Mouse (Mus musculus) CH12.LX (cell line): ENCODE measurements around the gene Mettl6. TPM values are rescaled to one million over a fixed set of nuclear protein-coding genes. Genes with fewer than 3 reads are reported as not detected.
"Not testable (repeated sequence)": the region's sequence is repeated elsewhere in the genome, so short reads cannot be mapped to it uniquely, and the experiment has no call there.

Source experiments
- DNase-seq: peaks from one replicate; pipeline ENCODE4 v3.0.0-alpha.2; 2013; ENCODE audit errors: extremely low read depth
- H3K27ac ChIP-seq: 2 replicates; pipeline ENCODE4 v1.5.1; 2012; ENCODE audit warnings: low read depth, mild to moderate bottlenecking, control low read depth, moderate library complexity; ENCODE audit not compliant: insufficient read depth
- H3K27me3 ChIP-seq: replicated peaks from 2 replicates; pipeline ENCODE3; 2012; ENCODE audit warnings: inconsistent platforms
- H3K36me3 ChIP-seq, 2 experiments: replicated peaks in 1 of 2; 2 replicates each; pipeline versions ENCODE3 to v1.6.1; 2012; ENCODE audit warnings: inconsistent platforms in 1 of 2, low read length in 1 of 2, mild to moderate bottlenecking in 1 of 2, mixed read lengths in 1 of 2, moderate library complexity in 1 of 2; ENCODE audit not compliant: control insufficient read depth in 1 of 2, insufficient read depth in 1 of 2
- H3K4me1 ChIP-seq, 2 experiments: 2 replicates each; pipeline ENCODE4 v1.6.1; 2012; ENCODE audit warnings: inconsistent platforms in 1 of 2, moderate library complexity in 1 of 2; ENCODE audit not compliant: insufficient read depth in 2 of 2, control insufficient read depth in 1 of 2
- H3K4me2 ChIP-seq: 2 replicates; pipeline ENCODE4 v1.6.1; 2012; ENCODE audit warnings: low read depth, mild to moderate bottlenecking, control low read depth; ENCODE audit not compliant: poor library complexity, insufficient read depth, severe bottlenecking
- H3K4me3 ChIP-seq, 3 experiments: fragments of 150-350 bp in 1 of 3; sonication (generic) in 1 of 3; replicated peaks in 1 of 3; 2 replicates each; pipeline versions ENCODE3 to v1.5.1; 2011 to 2012; ENCODE audit warnings: low read depth in 2 of 3, low read length in 2 of 3, mild to moderate bottlenecking in 2 of 3, moderate library complexity in 2 of 3, control low read depth in 1 of 3, improper control_type of control experiment in 1 of 3, inconsistent platforms in 1 of 3, mixed read lengths in 1 of 3; ENCODE audit not compliant: poor library complexity in 1 of 3
- H3K79me2 ChIP-seq: replicated peaks from 2 replicates; pipeline ENCODE4 v1.6.1; 2012; ENCODE audit warnings: mild to moderate bottlenecking, moderate library complexity; ENCODE audit not compliant: control insufficient read depth, poor library complexity, insufficient read depth, severe bottlenecking; ENCODE audit errors: extremely low read depth
- H3K9ac ChIP-seq: 2 replicates; pipeline ENCODE4 v1.6.1; 2012; ENCODE audit warnings: low read depth, mild to moderate bottlenecking, control low read depth, moderate library complexity; ENCODE audit not compliant: insufficient read depth
- H3K9me3 ChIP-seq: replicated peaks from 2 replicates; pipeline ENCODE3; 2012; ENCODE audit warnings: low read length, inconsistent platforms, mixed read lengths
- BHLHE40 ChIP-seq: IDR thresholded peaks from 2 replicates; pipeline ENCODE4 v1.6.1; 2011; ENCODE audit warnings: mild to moderate bottlenecking, low read depth, low read length, improper control_type of control experiment
- CHD2 ChIP-seq: IDR thresholded peaks from 2 replicates; pipeline ENCODE4 v1.6.1; 2011; ENCODE audit warnings: low read length, improper control_type of control experiment
- CTCF ChIP-seq, 2 experiments: IDR thresholded peaks in 1 of 2; conservative IDR thresholded peaks in 1 of 2; 2 replicates each; pipeline ENCODE4 v1.5.1; 2011 to 2012; ENCODE audit warnings: low read depth in 2 of 2, low read length in 2 of 2, improper control_type of control experiment in 1 of 2, inconsistent platforms in 1 of 2, mild to moderate bottlenecking in 1 of 2, moderate library complexity in 1 of 2
- EP300 ChIP-seq: IDR thresholded peaks from 2 replicates; pipeline ENCODE4 v1.6.1; 2011; ENCODE audit warnings: low read length, improper control_type of control experiment
- ETS1 ChIP-seq: conservative IDR thresholded peaks from 2 replicates; pipeline ENCODE4 v1.6.1; 2012; ENCODE audit warnings: low read depth, mild to moderate bottlenecking, inconsistent platforms, low read length, improper control_type of control experiment, moderate library complexity
- IRF4 ChIP-seq: IDR thresholded peaks from 2 replicates; pipeline ENCODE4 v1.6.1; 2014; ENCODE audit warnings: low read depth, mild to moderate bottlenecking, inconsistent platforms, low read length, improper control_type of control experiment
- JUN ChIP-seq: IDR thresholded peaks from 2 replicates; pipeline ENCODE4 v1.6.1; 2011; ENCODE audit warnings: low read depth, mild to moderate bottlenecking, low read length, improper control_type of control experiment, moderate library complexity; ENCODE audit not compliant: insufficient read depth
- JUND ChIP-seq: conservative IDR thresholded peaks from 2 replicates; pipeline ENCODE4 v1.6.1; 2011; ENCODE audit warnings: low read depth, low read length, improper control_type of control experiment
- MAX ChIP-seq: IDR thresholded peaks from 2 replicates; pipeline ENCODE4 v1.6.1; 2011; ENCODE audit warnings: low read length, improper control_type of control experiment
- MAZ ChIP-seq: IDR thresholded peaks from 2 replicates; pipeline ENCODE4 v1.6.1; 2012; ENCODE audit warnings: low read depth, mild to moderate bottlenecking, inconsistent platforms, low read length, improper control_type of control experiment, moderate library complexity
- MEF2A ChIP-seq: IDR thresholded peaks from 2 replicates; pipeline ENCODE4 v1.6.1; 2014; ENCODE audit warnings: low read depth, mild to moderate bottlenecking, inconsistent platforms, low read length, improper control_type of control experiment, borderline replicate concordance
- MXI1 ChIP-seq: IDR thresholded peaks from 2 replicates; pipeline ENCODE4 v1.6.1; 2011; ENCODE audit warnings: mild to moderate bottlenecking, low read depth, low read length, improper control_type of control experiment
- MYC ChIP-seq: IDR thresholded peaks from 2 replicates; pipeline ENCODE4 v1.6.1; 2011; ENCODE audit warnings: low read depth, mild to moderate bottlenecking, improper control_type of control experiment, low read length
- NRF1 ChIP-seq: IDR thresholded peaks from 2 replicates; pipeline ENCODE4 v1.6.1; 2014; ENCODE audit warnings: low read depth, mild to moderate bottlenecking, inconsistent platforms, low read length, improper control_type of control experiment, moderate library complexity
- POLR2AphosphoS2 ChIP-seq: IDR thresholded peaks from 2 replicates; pipeline ENCODE4 v1.6.1; 2011; ENCODE audit warnings: low read depth, low read length, improper control_type of control experiment
- RCOR1 ChIP-seq: conservative IDR thresholded peaks from 2 replicates; pipeline ENCODE4 v1.6.1; 2012; ENCODE audit warnings: low read depth, mild to moderate bottlenecking, inconsistent platforms, low read length, improper control_type of control experiment
- SMC3 ChIP-seq: IDR thresholded peaks from 2 replicates; pipeline ENCODE4 v1.6.1; 2011; ENCODE audit warnings: low read depth, low read length, improper control_type of control experiment
- TBP ChIP-seq: conservative IDR thresholded peaks from 2 replicates; pipeline ENCODE4 v1.6.1; 2011; ENCODE audit warnings: low read depth, low read length, improper control_type of control experiment
- TCF12 ChIP-seq: IDR thresholded peaks from 2 replicates; pipeline ENCODE4 v1.6.1; 2014; ENCODE audit warnings: low read depth, mild to moderate bottlenecking, inconsistent platforms, low read length, improper control_type of control experiment
- dilution Hi-C: fragments of 300-500 bp; cut with MboI; formaldehyde crosslinking; loops from 2 replicates; pipeline ENCODE4 v1.14.3; 2020; ENCODE audit warnings: low sequenced_read_pairs; ENCODE audit not compliant: extremely low pct_unique_long_range_greater_than_20kb, extremely low pct_ligation_motif_present
- in situ Hi-C: fragments of 300-500 bp; cut with MboI; formaldehyde crosslinking; loops from 3 replicates; pipeline ENCODE4 v1.14.3; 2019; ENCODE audit warnings: low sequenced_read_pairs, low pct_ligation_motif_present, low pct_unique_long_range_greater_than_20kb, mixed read lengths
- polyA plus RNA-seq: library from polyadenylated mRNA; unstranded; fragments of >175 nt; gene quantifications from 2 replicates; pipeline ENCODE4 v1.2.1, GENCODE M21; 2012; ENCODE audit warnings: low read depth; ENCODE audit not compliant: insufficient read length
- total RNA-seq, 2 experiments: library from RNA; depleted of rRNA; stranded (reverse); fragments of 300-350 nt in 1 of 2; fragments of >200 nt in 1 of 2; gene quantifications; 2 replicates each; pipeline ENCODE4 v1.2.3; 2012 to 2014

Gene Mettl6
- total and polyA plus RNA-seq, 3 experiments, result 38.2 to 122 (median 69.8) TPM

- H3K9ac ChIP-seq, H3K36me3 ChIP-seq, in situ Hi-C loops, DNase-seq, H3K9me3 ChIP-seq, H3K4me3 ChIP-seq, H3K4me2 ChIP-seq, H3K27ac ChIP-seq, H3K27me3 ChIP-seq, H3K79me2 ChIP-seq: not testable (repeated sequence)
- peaks cover 13 to 40% of the 10 kb centered on the region in 2 experiments; a peak in 3 of 4 replicates for H3K4me1 ChIP-seq
- TF ChIP-seq MYC (0 out of 2 replicates have a peak, but pooled peaks have one; percentile 16), JUND (peak; percentile 79), JUN (peak; percentile 76), RCOR1 (peak; percentile 39; the same call in 1 of the 2 replicates), BHLHE40 (peak; percentile 73), ETS1 (peak; percentile 64), MEF2A (peak; percentile 80), IRF4 (peak; percentile 89), EP300 (peak; percentile 43; the same call in 1 of the 2 replicates)
- dilution Hi-C loops, result loop anchor here (25.0 kb wide), 1 partner anchor 92 kb away; no protein-coding TSS in a partner anchor
These were observed 40.9 kb downstream of the Mettl6 start for GRCm38 (mm10) chr14:31453946-31454345.

- Histone ChIP-seq H3K4me1 (peaks cover 3 to 37% of the 10 kb centered on the region in 2 experiments; a peak in 3 of 4 replicates), H3K4me2 (no peak overlapping the region), H3K36me3 (no peaks in the 10 kb centered on the region), H3K27me3 (no peaks in the 10 kb centered on the region), H3K9ac (no peak overlapping the region), H3K9me3 (no peaks in the 10 kb centered on the region), H3K27ac (no peak overlapping the region), H3K79me2 (no peaks in the 10 kb centered on the region), H3K4me3 (no peak overlapping the region)
- dilution Hi-C loops, result no loop called here
- DNase-seq, result no peak
- no peak for TF ChIP-seq RCOR1
- no peak for TF ChIP-seq CTCF (conservative IDR thresholded peaks at IDR 0.05 in 1 of 2, IDR thresholded peaks at IDR 0.05 in 1 of 2; ENCODE audit: low read depth in 2 of 2, low read length in 2 of 2)
- TF ChIP-seq POLR2AphosphoS2, result no peak
- no peak for TF ChIP-seq SMC3
- TF ChIP-seq MEF2A, result no peak
- no peak for TF ChIP-seq EP300
- no peak for TF ChIP-seq TBP
- no peak for TF ChIP-seq NRF1
- no peak for TF ChIP-seq MAX
- TF ChIP-seq TCF12, result no peak
- no peak for TF ChIP-seq MAZ
- TF ChIP-seq CHD2, result no peak
- no peak for TF ChIP-seq MXI1
- in situ Hi-C loops, result no loop called here
These were observed 45.8 kb downstream of the Mettl6 start for GRCm38 (mm10) chr14:31448994-31449393.
